Mouse (Mus musculus) E14TG2a.4 (cell line): Measurements from ENCODE around the gene Stk38.
"Not testable (repeated sequence)": the region's sequence is repeated elsewhere in the genome, so short reads cannot be mapped to it uniquely, and the experiment has no call there.

Source experiments
- CTCF ChIP-seq: conservative IDR thresholded peaks from 2 replicates; pipeline ENCODE4 v1.5.1; 2014; ENCODE audit warnings: low read length
- POU5F1 ChIP-seq: IDR thresholded peaks from 2 replicates; pipeline ENCODE4 v1.6.1; 2014; ENCODE audit warnings: low read length, borderline replicate concordance

GRCm38 (mm10) chr17:28993004-28993403 is 14.8 kb downstream of the Stk38 start:
- TF ChIP-seq CTCF, POU5F1: not testable (repeated sequence)
